Mouse (Mus musculus): ENCODE measurements at regions not wholly inside any gene's neighbourhood (a gene's known extent, or its start where the extent isn't known, plus 50 kb on each side); places are given as distances from the start of the nearest gene placed in this dataset.

GRCm38 (mm10) chr10:99367757-99368156 lies 104.7 kb downstream of the Dusp6 start:
- no peak for DNase-seq

- no peak for DNase-seq
Measured at GRCm38 (mm10) chr10:99375101-99375500, 112.1 kb downstream of the Dusp6 start.

DNA sequence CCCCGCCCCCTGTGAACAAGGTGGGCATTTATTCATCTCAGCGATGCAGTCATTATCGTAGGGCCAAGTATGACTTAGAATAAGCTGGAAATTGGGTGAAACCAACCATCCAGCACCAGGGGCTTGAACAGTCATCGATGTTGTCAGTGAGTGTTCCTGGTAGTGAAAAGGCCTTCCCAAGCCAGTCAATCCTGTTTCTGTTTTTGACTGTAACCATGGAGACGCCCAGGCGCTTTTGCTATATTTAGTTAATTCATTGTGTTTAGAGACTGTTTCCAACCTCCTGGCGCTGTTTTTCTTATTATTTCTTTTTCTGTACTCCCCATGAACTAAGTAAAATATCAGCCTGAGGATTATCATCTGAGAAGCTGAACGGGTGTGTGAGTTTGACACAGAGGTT lies 113.4 kb downstream of the Dusp6 start:
- no peak for DNase-seq

DNA sequence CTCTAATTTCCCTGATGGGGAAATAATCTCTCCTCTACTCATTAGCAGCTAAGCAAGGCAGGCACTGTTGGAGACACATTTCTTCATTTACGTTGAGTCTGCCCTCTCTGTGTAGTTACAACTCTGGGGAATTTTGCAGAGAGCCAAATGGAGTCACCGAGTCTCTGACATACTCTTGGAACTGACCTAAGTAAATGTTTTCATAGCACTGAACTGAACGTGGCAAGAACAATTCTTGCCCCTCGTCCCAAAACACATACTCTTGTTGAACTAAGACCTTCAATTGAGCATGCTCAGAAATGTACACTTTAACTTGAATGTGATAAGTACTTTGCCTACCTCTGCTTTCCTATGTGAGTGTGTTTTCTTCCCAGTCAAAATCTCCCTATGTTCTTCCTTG lies 114.5 kb downstream of the Dusp6 start:
- DNase-seq: no peak

DNA sequence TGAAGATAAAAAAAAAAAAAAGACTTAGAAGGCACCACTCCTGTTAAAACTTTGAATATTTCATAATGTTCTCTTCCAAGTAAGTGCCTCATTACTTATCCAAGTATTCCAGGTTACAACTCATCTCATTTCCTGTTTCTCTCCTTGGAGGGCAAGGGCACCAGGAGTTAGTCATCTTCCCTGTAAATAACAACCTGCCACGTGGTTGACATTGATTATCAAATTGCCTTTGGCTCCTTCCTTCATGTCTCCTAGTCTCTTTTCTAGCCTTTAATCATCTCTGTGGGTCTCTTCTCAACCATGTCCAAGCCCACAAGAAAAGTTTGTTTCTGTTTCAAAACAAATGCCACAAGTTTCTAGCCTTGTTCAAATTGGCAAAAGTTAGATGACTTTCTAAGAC lies 116.1 kb downstream of the Dusp6 start:
- no peak for DNase-seq

DNA sequence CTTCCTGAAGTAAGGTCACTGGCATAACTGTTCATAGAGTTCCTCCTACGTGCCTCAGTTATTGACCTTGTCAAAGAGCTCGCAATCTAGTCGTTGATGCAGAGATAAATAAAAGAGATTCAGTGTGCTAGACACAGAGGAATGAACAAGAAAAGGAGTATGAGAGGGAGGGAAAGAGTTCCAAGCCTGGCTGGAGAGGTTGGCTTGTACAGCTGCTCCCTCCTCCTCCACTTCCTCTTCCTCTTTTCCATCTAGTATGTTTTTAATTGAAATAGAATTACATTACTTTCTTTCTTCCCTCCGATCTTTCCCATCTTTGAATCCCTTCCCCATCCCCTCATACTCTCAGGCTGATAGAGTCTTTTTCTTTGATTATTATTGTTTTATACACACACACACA lies 117.1 kb downstream of the Dusp6 start:
- no peak for DNase-seq

DNA sequence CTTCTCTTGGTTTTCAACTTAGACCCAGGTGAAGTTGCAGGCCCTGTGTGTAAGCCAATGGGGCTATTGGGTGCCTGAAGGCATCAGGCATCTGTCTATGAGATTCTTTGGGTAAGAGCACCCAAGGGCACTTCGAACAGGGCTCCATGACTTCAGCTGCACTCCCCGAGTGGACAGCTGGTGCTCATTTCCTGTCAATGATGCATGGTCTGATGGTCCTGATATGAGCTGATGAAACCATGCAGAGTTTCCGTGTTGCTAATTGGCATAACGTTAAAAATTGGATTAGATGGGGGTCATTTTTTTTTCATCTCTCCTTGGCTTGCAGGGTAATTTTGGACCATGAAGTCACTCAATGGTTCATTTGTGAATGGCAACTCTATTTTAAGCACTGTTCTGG lies 120.0 kb downstream of the Dusp6 start:
- DNase-seq: no peak

GRCm38 (mm10) chr10:99384366-99384765 lies 121.3 kb downstream of the Dusp6 start:
- DNase-seq: no peak

- no peak for DNase-seq
Measured at GRCm38 (mm10) chr10:99384851-99385250, 121.8 kb downstream of the Dusp6 start.

DNA sequence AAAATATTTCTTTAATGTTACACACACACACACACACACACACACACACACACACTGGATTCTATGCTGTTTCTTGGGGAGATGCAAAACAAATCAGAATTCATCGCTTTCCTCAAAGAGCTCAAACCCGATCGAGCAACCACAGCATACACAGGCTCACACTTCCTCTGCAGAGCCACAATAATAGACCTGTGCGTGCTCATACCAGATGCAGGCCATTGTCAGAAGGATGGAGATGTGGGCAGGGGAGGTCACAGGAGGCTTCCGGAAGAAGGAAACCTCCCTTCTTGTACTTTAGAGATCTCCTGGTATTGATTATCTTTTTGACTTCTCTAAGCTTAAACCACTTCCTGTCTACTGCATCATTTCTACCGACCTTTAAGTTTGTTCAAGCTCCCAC lies 122.8 kb downstream of the Dusp6 start:
- no peak for DNase-seq

DNA sequence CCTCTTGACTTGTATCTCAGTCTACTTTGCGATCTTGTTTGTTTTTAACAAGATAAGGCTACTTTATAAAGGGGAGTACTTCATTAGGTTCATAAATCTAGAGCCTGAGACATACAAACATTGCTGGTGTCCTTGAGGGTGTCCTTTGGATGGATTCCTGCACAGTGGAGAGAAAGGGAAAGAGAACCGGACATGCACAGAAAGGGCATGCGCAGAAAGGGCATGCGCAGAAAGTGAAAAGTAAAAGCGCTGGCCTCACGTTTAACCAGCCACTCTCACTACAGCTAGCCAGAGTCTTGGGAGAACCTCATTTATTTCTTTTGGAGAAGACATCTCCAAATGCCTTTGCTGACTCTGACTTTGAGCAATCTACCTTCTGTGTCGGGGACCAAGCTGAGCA lies 125.5 kb downstream of the Dusp6 start:
- no peak for DNase-seq

- DNase-seq: no peak
Measured at GRCm38 (mm10) chr10:99388986-99389385, 126.0 kb downstream of the Dusp6 start.

DNA sequence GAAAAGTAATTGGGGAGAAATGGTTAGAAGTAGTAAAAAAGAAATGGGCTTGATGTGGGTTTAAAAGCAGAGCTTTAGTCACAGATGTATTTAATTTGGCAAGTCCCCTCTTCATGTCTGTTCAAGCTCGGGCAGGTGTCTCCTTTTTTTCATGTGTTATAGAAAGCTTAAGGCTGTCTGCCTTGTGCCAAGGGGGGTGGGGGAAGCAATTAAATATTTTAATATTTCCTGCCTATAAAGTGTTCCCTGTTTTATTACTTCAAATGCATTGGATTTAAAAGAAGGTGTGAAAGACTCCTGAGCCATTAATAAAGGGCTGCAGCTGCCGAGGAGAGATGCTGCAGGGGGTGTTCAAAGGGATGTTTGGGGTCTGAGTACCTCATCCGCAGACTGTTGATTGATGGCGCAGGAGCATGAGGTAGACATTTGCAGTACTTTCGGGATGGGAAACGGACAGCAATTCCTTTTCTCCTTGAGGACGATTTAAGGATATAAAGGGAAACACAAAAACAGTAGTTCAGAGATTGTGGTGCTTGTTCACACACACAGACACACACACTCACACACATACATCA lies 127.7 kb downstream of the Dusp6 start:
- DNase-seq: no peak

DNA sequence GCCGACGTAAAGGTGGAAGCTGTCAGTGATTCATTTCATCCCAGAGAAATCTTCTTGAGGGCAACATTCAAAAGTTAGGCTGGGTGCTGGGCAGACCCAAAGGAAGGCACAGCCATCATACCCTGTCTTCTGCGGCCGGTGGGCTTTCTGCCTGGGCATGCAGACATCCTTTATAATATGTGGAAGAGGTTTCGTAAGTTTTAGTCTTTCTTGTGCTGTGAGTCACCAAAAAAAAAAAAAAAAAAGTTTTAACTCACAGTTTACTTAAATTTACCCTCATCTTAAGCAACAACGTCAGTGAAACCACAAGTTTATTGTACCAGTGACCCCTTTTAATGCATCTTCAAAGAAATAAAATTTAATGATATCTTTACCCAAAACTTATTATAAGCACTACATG lies 128.7 kb downstream of the Dusp6 start:
- no peak for DNase-seq

DNA sequence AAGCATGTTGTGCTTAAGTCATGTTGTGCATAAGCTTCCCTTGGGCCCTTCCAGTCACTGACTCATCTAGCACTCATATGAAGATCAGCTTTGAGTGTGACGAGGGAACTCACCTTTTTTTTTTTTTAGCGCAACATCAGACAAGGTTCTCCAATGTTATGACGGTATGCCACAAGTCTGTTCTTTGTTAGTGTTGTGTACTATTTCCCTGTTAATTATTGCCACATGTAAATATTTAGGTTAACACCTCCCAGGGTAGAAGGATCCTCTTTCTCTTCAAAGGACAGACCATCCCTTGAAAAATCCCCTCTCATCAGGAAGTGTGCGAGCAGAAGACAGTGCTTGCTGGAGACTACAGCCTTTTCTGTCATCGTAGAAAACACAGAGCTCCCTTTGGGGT lies 129.9 kb downstream of the Dusp6 start:
- no peak for DNase-seq

- DNase-seq: no peak
Measured at GRCm38 (mm10) chr10:99393523-99393922, 130.5 kb downstream of the Dusp6 start.

DNA sequence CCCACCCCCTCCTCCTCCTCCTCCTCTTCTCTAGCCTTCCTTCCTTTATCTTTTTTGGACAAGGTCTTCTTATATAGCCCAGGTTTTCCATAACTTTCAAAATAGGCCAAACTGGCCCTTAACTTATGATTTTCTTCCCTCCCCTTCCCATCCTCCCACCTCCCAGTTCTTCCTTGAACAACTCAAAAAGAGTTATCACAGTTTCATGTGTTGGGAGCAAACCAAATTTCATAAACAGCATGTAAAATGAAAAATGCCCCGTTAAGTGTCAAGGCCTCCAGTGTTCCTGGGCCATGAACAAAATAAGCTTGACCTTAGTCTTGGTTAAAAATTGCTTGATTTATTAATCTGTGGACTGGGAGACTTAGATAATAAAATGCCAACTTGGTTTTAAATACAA lies 132.4 kb downstream of the Dusp6 start:
- DNase-seq: no peak

- no peak for DNase-seq
Measured at GRCm38 (mm10) chr10:99396630-99397029, 133.6 kb downstream of the Dusp6 start.

GRCm38 (mm10) chr10:99400076-99400475 lies 137.0 kb downstream of the Dusp6 start:
- DNase-seq: no peak

DNA sequence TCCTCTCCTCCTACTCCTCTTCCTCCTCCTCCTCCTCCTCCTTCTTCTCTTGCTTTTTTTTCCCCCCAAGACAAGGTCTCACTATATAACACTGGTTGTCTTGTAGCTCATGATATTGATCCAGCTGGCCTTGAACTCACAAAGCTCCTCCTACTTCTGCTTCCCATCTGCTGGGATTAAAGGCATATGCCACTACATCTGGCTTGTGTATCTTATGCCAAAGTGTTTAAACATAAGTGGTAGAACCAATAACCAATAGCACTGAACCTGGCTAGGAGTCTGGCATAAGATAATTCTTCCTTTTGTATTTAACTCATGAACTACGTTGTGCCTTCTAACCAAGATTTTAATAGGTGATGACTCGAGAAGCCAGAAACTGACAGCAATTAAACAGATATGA lies 143.7 kb downstream of the Dusp6 start:
- DNase-seq: no peak

GRCm38 (mm10) chr10:99408786-99409185 lies 145.8 kb downstream of the Dusp6 start:
- DNase-seq: no peak

- no peak for DNase-seq
Measured at GRCm38 (mm10) chr10:99409744-99410143, 146.7 kb downstream of the Dusp6 start.

DNA sequence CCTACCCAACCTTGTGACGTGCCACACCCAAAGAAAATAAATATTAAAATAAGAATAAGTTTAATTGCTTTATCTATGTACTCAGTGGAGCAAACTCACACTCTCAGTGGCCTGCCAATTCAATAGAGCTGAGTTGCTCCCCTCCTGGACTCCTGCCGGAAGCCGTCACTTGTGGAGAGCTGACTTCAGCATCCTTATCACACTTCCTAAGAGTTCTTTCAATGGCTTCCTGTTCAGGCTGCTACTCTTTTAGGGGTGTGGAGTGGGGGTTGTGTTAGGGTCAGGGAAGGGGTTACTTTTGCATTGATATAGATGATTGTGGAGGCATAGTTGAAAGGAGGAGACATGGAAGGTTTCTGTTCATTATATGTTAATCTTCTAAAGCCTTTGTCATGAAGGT lies 147.7 kb downstream of the Dusp6 start:
- DNase-seq: no peak

- no peak for DNase-seq
Measured at GRCm38 (mm10) chr10:99413455-99413854, 150.4 kb downstream of the Dusp6 start.

DNA sequence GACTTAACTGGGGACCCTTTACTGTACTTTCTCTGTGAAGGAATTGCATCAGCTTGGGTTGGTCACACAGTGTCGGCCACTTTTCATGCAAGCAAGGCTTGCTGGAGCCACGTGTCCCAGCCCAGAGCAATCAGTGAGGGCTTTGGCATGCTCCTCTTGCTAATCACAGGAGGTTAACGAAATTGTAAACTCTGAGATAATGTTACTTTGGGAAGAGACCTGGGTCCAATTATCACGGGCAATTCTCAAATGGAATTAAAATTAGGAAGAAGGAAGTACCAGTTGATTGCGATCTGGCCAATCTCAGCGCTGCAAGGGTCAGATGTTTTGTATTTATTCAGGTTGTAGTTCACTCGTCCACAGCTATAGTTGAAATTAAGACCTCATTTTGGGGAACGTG lies 153.2 kb downstream of the Dusp6 start:
- no peak for DNase-seq

Data from gastrocnemius, postnatal 10 days (tissue).